Mouse (Mus musculus): Measurements from ENCODE around the gene Ran. TPM values are rescaled to one million over a fixed set of nuclear protein-coding genes. Genes with fewer than 3 reads are reported as not detected.

The Ran gene
- polyA plus RNA-seq, 1 experiment from 2014 or later, result 508 TPM

DNA sequence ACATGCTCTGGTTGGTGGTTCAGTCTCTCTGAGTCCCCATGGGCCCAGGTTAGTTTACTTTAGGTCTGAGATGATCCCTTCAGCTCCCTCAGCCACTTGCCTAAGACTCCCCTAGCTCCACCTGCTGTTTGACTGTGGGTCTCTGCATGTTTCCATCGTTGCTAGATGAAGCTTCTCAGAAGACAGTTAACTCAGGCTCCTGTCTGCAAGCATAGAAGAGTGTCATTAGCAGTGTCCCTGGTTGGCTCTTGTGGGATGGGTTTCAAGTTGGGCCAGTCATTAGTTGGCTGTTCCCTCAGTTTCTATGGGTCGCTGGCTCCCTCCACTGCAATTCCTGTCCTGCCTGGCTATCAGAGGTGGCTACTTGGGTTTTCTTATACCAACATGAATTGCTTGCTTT lies 5.2 kb downstream of the Ran start:
- WGBS, result 38% methylated on average over 2 of the region's 2 CpGs
- no peaks in the 10 kb centered on the region for H3K9me3 ChIP-seq (ENCODE audit: control insufficient read depth, low read length)

DNA sequence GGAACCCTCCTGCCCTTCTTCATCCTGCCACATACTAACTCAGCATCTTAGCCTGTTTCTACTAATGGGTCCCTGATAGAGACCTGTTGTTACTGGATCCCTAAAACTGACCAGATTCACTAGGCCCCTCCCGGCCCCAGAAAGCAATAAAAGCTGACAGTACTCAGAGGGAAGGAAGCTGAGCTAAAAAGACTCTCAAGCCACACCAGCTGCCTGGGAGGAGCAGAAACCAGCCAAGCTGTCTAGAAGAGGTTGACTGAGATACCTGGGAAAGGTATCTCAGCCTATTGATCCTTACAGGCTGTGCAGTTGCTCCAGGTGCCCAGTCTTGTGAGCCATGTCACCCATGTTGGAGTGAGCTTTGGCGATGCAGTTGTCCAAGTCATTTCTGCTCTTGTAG lies 5.9 kb downstream of the Ran start:
- peaks cover 10% of the 10 kb centered on the region for H3K4me1 ChIP-seq (ENCODE audit: control insufficient read depth, insufficient read depth, low read length)
- no peak overlapping the region for H3K4me2 ChIP-seq (ENCODE audit: low read depth, low read length)
- no peak overlapping the region for H3K27ac ChIP-seq (ENCODE audit: low read length)
- H3K36me3 ChIP-seq (ENCODE audit: control insufficient read depth, insufficient read depth, low read length), result peaks cover 6% of the 10 kb centered on the region
- no peak overlapping the region for H3K9ac ChIP-seq (ENCODE audit: low read depth, low read length)
- no peaks in the 10 kb centered on the region for H3K27me3 ChIP-seq (replicated peaks; ENCODE audit: control insufficient read depth, insufficient read depth, low read length)
- no peaks in the 10 kb centered on the region for H3K9me3 ChIP-seq (ENCODE audit: control insufficient read depth, low read length)
- 75% methylated on average over 2 of the region's 2 CpGs for WGBS
- H3K4me3 ChIP-seq (ENCODE audit: low read length), result no peak overlapping the region
- no peak for ATAC-seq

More for the DNA sequence above, 5.2 kb downstream of the Ran start:
- Histone ChIP-seq H3K4me2 (ENCODE audit: low read depth, low read length) (no peak overlapping the region), H3K4me1 (ENCODE audit: control insufficient read depth, insufficient read depth, low read length) (peaks cover 10% of the 10 kb centered on the region), H3K4me3 (ENCODE audit: low read length) (no peak overlapping the region), H3K27ac (ENCODE audit: low read length) (no peak overlapping the region), H3K36me3 (ENCODE audit: control insufficient read depth, insufficient read depth, low read length) (peaks cover 6% of the 10 kb centered on the region), H3K27me3 (replicated peaks; ENCODE audit: control insufficient read depth, insufficient read depth, low read length) (no peaks in the 10 kb centered on the region), H3K9ac (ENCODE audit: low read depth, low read length) (no peak overlapping the region)
- no peak for ATAC-seq

DNA sequence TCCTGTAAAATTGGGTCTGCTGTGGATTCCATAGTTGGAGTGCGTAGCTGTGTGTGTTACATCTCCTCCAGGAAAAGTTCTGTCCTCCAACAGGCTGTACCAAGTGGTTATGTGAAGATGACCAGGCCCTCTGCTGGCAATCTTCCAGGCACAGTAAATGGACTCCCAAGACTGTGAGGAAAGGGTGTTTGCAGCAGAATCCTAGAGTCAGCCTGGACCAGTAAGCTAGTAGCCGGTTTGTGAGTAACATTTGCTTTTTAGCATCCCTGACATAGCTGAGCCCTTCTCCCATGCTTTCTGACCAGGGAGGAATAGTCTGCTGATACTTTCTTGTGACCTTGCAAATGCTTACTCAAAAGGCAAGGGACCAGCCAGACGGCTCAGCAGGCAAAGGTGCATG lies 6.3 kb downstream of the Ran start:
- Histone ChIP-seq H3K4me1 (ENCODE audit: control insufficient read depth, insufficient read depth, low read length) (peaks cover 10% of the 10 kb centered on the region), H3K9ac (ENCODE audit: low read depth, low read length) (no peak overlapping the region), H3K4me3 (ENCODE audit: low read length) (no peak overlapping the region), H3K27me3 (replicated peaks; ENCODE audit: control insufficient read depth, insufficient read depth, low read length) (no peaks in the 10 kb centered on the region), H3K4me2 (ENCODE audit: low read depth, low read length) (no peak overlapping the region), H3K27ac (ENCODE audit: low read length) (no peak overlapping the region), H3K36me3 (ENCODE audit: control insufficient read depth, insufficient read depth, low read length) (peaks cover 6% of the 10 kb centered on the region), H3K9me3 (ENCODE audit: control insufficient read depth, low read length) (no peaks in the 10 kb centered on the region)
- WGBS, result 79% methylated on average over 3 of the region's 3 CpGs
- ATAC-seq, result no peak

DNA sequence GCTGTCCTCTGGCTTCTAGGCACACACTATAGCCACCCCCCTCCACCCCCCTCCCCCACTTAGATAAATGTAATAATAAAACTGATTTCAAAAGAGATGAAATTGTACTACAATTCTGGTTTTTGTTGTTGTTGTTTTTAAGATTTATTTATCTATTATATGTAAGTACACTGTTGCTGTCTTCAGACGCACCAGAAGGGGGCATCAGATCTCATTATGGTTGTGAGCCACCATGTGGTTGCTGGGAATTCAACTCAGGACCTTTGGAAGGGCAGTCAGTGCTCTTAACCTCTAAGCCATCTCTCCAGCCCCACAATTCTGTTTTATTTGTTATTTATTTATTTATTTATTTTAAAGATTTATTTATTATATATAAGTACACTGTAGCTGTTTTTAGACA lies 6.8 kb downstream of the Ran start:
- no peak for ATAC-seq
- WGBS, result 75% methylated on average over 1 of the region's 1 CpGs
- peaks cover 5% of the 10 kb centered on the region for H3K4me1 ChIP-seq (ENCODE audit: control insufficient read depth, insufficient read depth, low read length)
- no peak overlapping the region for H3K27ac ChIP-seq (ENCODE audit: low read length)
- H3K36me3 ChIP-seq (ENCODE audit: control insufficient read depth, insufficient read depth, low read length), result peaks cover 6% of the 10 kb centered on the region
- no peaks in the 10 kb centered on the region for H3K27me3 ChIP-seq (replicated peaks; ENCODE audit: control insufficient read depth, insufficient read depth, low read length)
- no peaks in the 10 kb centered on the region for H3K9me3 ChIP-seq (ENCODE audit: control insufficient read depth, low read length)
- H3K4me2 ChIP-seq (ENCODE audit: low read depth, low read length), result no peak overlapping the region
- H3K9ac ChIP-seq (ENCODE audit: low read depth, low read length), result no peak overlapping the region
- H3K4me3 ChIP-seq (ENCODE audit: low read length), result no peak overlapping the region

- Histone ChIP-seq H3K36me3 (ENCODE audit: control insufficient read depth, insufficient read depth, low read length) (0 out of 2 replicates have a peak, but pooled peaks cover 4% of the 10 kb centered on the region), H3K4me3 (ENCODE audit: low read length) (no peak overlapping the region), H3K4me2 (ENCODE audit: low read depth, low read length) (no peak overlapping the region), H3K27ac (ENCODE audit: low read length) (no peak overlapping the region), H3K27me3 (replicated peaks; ENCODE audit: control insufficient read depth, insufficient read depth, low read length) (no peaks in the 10 kb centered on the region), H3K9me3 (ENCODE audit: control insufficient read depth, low read length) (no peaks in the 10 kb centered on the region), H3K9ac (ENCODE audit: low read depth, low read length) (no peak overlapping the region), H3K4me1 (ENCODE audit: control insufficient read depth, insufficient read depth, low read length) (no peaks in the 10 kb centered on the region)
- WGBS, result 70% methylated on average over 5 of the region's 5 CpGs
- ATAC-seq, result no peak
Observed at GRCm38 (mm10) chr5:129029131-129029723, 9.4 kb downstream of the Ran start.

- no peak for ATAC-seq
- Histone ChIP-seq H3K9me3 (ENCODE audit: control insufficient read depth, low read length) (0 out of 2 replicates have a peak, but pooled peaks cover 2% of the 10 kb centered on the region), H3K4me1 (ENCODE audit: control insufficient read depth, insufficient read depth, low read length) (no peaks in the 10 kb centered on the region), H3K4me2 (ENCODE audit: low read depth, low read length) (no peak overlapping the region), H3K9ac (ENCODE audit: low read depth, low read length) (no peak overlapping the region), H3K4me3 (ENCODE audit: low read length) (no peak overlapping the region), H3K27me3 (replicated peaks; ENCODE audit: control insufficient read depth, insufficient read depth, low read length) (no peaks in the 10 kb centered on the region), H3K27ac (ENCODE audit: low read length) (no peak overlapping the region), H3K36me3 (ENCODE audit: control insufficient read depth, insufficient read depth, low read length) (no peaks in the 10 kb centered on the region)
- WGBS, result 86% methylated on average over 5 of the region's 5 CpGs
Observed at GRCm38 (mm10) chr5:129036678-129037077, 16.8 kb downstream of the Ran start.

DNA sequence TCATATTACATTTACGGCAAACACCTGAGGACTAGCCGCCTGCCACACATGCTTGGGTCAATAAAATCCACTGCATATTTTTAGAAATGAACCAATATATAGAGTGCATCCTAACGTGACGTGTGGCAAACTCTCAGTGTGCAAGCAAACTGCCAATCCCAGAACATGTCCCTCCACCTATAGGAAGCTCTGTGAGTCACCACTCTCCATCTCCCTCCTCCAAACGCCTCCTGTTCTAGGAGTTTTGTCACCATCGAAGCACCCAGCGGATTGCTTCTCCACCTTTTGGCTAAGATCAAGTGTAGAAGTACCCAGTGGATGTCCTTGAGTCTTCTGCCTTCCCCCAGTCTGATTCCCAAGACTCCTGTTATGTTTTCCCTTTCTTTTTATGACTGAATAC lies 17.9 kb downstream of the Ran start:
- Histone ChIP-seq H3K4me3 (ENCODE audit: low read length) (no peak overlapping the region), H3K36me3 (ENCODE audit: control insufficient read depth, insufficient read depth, low read length) (no peaks in the 10 kb centered on the region), H3K27me3 (replicated peaks; ENCODE audit: control insufficient read depth, insufficient read depth, low read length) (no peaks in the 10 kb centered on the region), H3K4me2 (ENCODE audit: low read depth, low read length) (no peak overlapping the region), H3K9ac (ENCODE audit: low read depth, low read length) (no peak overlapping the region), H3K27ac (ENCODE audit: low read length) (no peak overlapping the region), H3K4me1 (ENCODE audit: control insufficient read depth, insufficient read depth, low read length) (no peaks in the 10 kb centered on the region), H3K9me3 (ENCODE audit: control insufficient read depth, low read length) (0 out of 2 replicates have a peak, but pooled peaks cover 2% of the 10 kb centered on the region)
- no peak for ATAC-seq
- 74% methylated on average over 7 of the region's 7 CpGs for WGBS

DNA sequence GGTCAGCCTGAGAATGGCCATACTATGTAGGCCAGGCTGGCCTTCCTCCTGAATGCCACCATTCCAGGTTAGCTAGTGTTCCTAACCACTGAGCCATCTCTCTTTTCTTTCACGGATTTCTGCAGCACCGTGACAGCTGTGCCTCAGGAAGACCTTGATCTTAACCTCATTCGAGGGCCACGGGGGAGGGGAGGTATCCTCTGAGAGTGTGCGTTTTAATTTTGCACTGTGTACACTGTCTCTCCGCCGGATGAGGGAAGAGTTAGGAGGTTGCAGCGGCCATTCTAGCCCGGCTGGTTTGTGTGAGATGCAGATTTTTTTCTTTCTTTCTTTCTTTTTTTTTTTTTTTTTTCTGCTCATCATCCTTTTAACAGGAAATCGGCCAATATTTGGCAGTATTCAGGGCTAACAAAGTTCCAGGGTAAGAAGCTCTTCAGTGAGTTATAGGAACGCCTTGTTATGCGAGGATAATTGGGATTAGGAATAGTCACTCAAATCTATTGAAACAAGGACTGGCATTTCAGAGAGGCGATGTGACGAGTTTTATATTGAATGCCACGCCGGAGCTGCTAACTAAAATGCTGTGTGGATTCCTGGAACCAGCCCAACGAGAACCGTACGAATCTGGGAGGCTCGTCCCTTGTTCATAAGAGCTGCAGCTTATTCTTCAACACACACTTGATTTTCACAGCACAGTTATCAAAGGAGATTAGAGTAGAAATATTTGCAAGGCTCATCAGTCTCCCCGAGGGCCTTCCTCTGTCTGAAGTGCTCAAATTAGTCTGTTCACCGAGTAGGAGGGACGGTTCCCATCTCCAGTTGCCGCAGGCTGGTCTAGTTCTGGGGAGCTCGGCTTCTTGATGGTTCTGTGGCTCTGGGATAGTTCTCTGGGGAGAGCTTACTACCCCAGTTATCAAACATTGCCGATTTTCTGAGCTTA lies 26.0 kb downstream of the Ran start:
- no peaks in the 10 kb centered on the region for H3K36me3 ChIP-seq (ENCODE audit: control insufficient read depth, insufficient read depth, low read length)
- no peak for ATAC-seq
- H3K4me1 ChIP-seq (ENCODE audit: control insufficient read depth, insufficient read depth, low read length), result no peaks in the 10 kb centered on the region
- no peak overlapping the region for H3K4me2 ChIP-seq (ENCODE audit: low read depth, low read length)
- H3K27me3 ChIP-seq (replicated peaks; ENCODE audit: control insufficient read depth, insufficient read depth, low read length), result no peaks in the 10 kb centered on the region
- no peak overlapping the region for H3K4me3 ChIP-seq (ENCODE audit: low read length)
- H3K9me3 ChIP-seq (ENCODE audit: control insufficient read depth, low read length), result no peaks in the 10 kb centered on the region
- WGBS, result 62% methylated on average over 26 of the region's 26 CpGs
- no peak overlapping the region for H3K27ac ChIP-seq (ENCODE audit: low read length)
- H3K9ac ChIP-seq (ENCODE audit: low read depth, low read length), result no peak overlapping the region

DNA sequence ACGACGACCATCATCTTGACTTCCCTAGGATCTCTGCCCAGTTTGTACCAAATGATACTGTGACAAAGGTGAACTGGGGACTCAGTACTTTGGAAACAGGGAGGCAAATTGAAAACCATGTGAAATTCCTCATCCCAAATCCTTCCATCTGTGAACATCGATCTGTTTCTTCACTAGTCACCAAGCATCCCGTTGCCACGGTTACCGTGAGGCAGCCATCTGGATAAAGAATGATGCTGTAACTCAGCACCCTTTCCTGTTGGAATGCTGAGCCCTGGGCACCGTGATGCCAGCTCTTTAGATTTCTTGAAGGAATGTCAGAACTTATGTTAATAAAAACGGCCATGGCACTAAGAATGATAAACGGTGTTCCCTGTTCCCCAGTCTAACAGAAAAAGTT lies 29.5 kb downstream of the Ran start:
- Histone ChIP-seq H3K9ac (ENCODE audit: low read depth, low read length) (no peak overlapping the region), H3K36me3 (ENCODE audit: control insufficient read depth, insufficient read depth, low read length) (no peaks in the 10 kb centered on the region), H3K27ac (ENCODE audit: low read length) (no peak overlapping the region), H3K4me1 (ENCODE audit: control insufficient read depth, insufficient read depth, low read length) (no peaks in the 10 kb centered on the region), H3K4me3 (ENCODE audit: low read length) (no peak overlapping the region), H3K9me3 (ENCODE audit: control insufficient read depth, low read length) (no peaks in the 10 kb centered on the region), H3K4me2 (ENCODE audit: low read depth, low read length) (no peak overlapping the region), H3K27me3 (replicated peaks; ENCODE audit: control insufficient read depth, insufficient read depth, low read length) (no peaks in the 10 kb centered on the region)
- no peak for ATAC-seq
- 72% methylated on average over 9 of the region's 9 CpGs for WGBS

All from intestine, embryonic 16.5 days (tissue).